Mouse (Mus musculus): Measurements from ENCODE around the gene Pcsk1n.

DNA sequence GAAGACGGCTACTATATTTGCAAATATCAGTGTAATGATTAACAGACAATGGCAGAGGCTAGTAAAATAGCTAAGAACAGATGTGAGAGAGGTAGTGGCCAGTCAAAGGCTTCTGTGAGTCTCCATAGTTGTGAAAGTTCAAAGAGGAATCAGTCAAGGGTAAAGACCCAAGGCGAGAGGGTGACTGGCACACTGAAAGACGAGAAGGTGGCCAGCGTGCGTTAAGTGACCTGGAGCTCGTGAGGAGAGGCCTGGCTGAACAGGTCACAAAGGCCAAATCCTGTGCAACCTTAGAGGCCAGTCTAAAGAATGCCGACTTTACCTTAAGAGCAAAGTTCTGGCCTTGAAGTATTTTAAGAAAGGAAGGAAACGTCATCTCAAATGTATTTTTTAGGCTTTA lies 26.0 kb downstream of the Pcsk1n start:
- TF ChIP-seq MAX (IDR thresholded peaks at IDR 0.05) (no peak), CTCF (IDR thresholded peaks at IDR 0.05; ENCODE audit: control insufficient read depth, insufficient read depth, insufficient read length) (no peak), CEBPB (IDR thresholded peaks at IDR 0.05; ENCODE audit: low read depth) (no peak)

Measured in C2C12 (cell line).